Mouse (Mus musculus) CD4-positive, CD25-positive, alpha-beta regulatory T cell, adult 4 months (primary cell): ENCODE measurements around the gene Gm20388. TPM values are rescaled to one million over a fixed set of nuclear protein-coding genes. Genes with fewer than 3 reads are reported as not detected.

Experiments
- ATAC-seq: one replicate; pipeline ENCODE4 v1.8.0; 2017
- polyA plus RNA-seq, 2 experiments: library from polyadenylated mRNA; unstranded; fragments of 100-300 nt; shearing (Covaris generic); gene quantifications; one replicate each; pipeline ENCODE4 v1.2.1; 2017

The Gm20388 gene
- polyA plus RNA-seq, 2 experiments from 2014 or later = 10.7 to 12.8 TPM

DNA sequence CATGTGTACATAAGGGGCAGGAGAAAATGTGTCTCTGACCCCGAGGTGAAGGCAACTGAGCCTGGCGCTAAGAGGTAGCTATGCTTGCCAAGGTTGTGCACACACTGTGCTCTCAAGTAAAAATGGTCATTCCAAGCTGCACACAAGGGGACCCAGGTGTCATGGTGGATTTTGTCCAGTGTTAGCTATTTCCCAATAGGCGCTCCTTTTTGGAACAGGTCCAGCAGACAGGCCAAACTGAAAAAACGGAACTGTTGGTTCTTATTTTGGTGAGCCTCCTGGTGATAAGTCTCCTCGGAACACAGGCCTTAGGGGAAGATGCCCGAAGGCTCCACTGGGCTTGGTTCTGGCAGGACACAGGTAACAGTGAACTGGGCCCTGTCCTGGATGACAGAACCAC is 2543.8 kb downstream of the Gm20388 start:
- no peak for ATAC-seq

- no peak for ATAC-seq
Measured at GRCm38 (mm10) chr8:122457171-122457570, 2546.5 kb downstream of the Gm20388 start.

- no peak for ATAC-seq
Measured at GRCm38 (mm10) chr8:122459218-122459900, 2548.7 kb downstream of the Gm20388 start.

- ATAC-seq = peak; percentile 53
Measured at GRCm38 (mm10) chr8:122459990-122460389, 2549.3 kb downstream of the Gm20388 start.

DNA sequence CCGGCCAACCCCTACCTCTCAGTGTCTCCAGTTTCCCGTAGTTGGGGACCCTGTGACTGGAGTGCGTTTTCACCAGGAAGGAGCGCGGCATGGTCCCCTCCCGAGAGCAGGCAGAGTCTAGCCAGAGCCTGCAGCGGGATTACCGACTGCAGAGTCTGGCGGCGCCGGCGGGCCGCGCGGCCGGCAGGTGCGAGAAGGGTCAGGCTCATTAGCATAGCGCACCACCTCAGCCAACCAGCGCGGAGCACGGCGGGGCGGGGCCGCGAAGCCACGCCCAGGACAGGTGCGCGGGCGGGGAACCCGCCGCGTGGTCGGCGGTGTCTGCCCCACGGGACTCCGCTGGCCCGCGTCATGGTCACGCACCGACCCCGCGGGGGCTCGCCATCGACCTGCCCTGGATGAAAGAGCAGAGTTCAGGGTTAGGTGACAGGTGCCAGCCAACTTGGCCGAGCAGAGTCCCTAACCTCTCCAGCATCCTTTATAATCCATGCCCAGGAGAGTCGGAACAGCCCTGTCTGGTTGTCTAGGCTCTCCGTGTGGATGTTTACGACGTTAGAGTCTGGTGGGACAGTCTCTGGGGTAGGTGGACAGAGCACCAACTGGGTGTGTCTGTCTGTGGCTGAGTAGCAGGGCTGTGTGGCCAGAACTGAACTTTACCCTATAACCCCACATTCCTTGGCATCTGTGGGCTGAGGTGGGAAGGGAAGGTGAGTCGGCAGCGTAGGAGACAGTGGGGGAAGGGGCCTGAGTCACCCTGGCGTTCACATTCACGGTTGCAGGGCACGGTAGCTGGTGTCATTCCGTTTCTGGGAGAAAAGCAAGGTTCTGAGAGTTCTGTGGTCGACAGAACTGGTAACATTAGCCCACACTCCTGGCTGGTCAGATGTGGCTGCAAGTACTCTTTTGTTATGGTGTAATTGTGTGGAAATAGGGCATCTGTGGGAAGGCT is 2550.2 kb downstream of the Gm20388 start, which contains the start of gene Snai3:
Gene Snai3 (minus strand): TSS at position 210 of the 949 bp plus-strand sequence.
- peak; percentile 48 for ATAC-seq

DNA sequence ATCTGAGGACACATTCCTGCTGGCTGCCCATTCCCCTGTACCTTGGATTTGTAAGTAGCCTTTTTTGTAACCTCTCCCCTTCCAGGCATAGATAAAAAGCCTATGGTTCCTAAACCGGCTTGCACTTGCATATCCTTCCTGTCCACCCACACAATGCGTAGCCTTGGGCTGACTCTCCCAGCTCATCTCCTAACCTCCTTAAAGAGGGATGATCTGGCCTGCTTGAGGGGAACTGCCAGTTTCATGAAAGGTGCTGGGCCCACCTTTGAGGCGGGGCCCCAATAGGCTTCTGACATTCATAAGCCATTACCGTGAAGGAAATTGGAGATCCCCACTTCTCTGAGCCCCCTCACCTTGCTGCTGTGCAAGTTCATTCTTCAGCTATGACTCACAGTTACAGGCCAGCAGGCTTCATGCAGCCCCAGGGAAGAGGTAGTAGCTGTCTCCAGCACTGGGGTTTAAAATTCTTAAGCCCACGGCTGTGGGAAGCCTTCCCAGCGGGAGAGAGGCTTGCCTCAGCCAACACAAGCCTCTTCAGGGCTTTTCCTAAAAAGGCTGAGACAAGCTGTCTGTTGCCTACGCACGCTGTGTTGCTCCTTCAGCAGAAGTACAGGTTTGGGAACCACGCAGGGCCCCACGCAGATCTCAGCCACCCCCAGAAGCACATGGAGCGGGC is 2551.0 kb downstream of the Gm20388 start:
- no peak for ATAC-seq

DNA sequence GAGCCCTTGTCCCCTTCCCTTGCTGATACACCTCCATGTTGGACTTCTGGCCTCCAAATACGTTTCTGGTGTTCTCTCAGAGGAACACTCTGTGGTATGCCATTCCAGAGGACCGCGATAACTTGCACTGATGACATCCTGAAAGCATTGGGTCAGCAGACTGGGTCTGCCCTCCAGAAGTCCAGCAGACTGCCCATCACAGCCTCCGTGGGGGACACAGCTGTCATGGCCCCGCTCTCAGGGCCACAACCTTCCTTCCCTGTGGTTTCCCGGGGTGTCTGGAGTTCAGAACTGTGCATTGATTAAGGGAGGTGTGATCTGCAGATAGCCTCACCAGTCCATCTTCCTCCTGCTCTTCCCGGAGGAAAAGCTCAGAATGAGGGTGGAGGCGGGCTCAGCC is 2551.9 kb downstream of the Gm20388 start:
- no peak for ATAC-seq

- ATAC-seq = peak; percentile 27
Measured at GRCm38 (mm10) chr8:122463651-122464640, 2553.3 kb downstream of the Gm20388 start.

DNA sequence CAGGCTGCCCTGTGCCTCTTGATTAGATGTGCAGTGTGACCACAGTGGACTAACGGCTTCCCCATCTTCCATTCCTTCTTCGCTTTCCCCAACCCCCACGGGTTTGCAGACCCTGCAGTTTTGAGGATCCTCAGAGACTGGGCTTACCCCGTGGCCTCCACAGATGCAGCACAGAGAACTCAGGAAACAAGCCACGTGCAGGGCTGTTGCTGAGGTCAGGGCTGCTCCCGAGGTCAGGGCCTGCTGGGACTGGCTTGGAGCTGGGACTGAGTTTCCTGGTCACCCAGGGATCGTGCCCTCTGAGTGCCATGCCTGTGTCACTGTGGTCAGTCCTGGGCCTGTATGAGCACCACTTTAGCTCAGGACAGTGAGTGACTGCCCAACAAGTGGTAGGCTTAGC is 2554.3 kb downstream of the Gm20388 start:
- no peak for ATAC-seq

DNA sequence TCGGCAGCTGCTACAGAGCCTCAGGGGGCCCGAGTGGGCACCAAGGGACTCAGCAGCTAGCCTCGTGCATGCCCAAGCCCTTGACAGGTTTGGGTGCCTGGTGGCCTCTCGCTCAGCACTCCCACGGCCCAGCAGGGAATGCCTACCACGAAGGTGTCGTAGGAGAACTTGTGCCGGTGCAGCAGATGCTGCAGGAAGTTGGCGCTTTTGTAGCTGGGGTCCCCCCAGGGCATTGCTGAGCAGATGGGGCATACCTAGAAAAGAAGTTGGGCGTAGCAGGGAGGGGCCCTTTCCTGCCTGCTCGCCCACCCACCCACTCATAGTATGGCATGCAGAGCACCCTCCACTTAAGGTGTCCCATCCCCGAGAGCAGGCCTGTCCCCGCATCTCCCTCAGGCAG is 2557.2 kb downstream of the Gm20388 start:
- no peak for ATAC-seq

DNA sequence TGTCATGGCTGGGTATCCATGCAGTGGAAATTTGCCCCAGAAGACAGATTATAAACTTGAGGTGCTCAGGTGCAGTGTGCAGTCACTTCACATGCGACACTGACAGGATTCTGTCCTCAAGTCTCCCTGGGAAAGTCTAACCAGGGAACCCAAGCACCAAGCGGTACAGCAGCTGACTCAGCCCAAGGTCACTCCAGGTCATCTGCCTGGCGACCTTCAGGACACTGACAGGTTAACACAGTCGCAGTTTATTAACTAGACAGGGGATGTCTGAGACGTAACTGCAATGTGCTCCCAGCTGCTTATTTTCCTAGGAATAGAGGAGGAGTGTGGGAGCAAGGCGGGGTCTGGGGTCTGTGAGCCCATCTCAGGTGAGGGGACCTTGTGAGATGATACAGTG is 2558.8 kb downstream of the Gm20388 start:
- ATAC-seq = no peak

GRCm38 (mm10) chr8:122469965-122470364 is 2559.3 kb downstream of the Gm20388 start:
- no peak for ATAC-seq

DNA sequence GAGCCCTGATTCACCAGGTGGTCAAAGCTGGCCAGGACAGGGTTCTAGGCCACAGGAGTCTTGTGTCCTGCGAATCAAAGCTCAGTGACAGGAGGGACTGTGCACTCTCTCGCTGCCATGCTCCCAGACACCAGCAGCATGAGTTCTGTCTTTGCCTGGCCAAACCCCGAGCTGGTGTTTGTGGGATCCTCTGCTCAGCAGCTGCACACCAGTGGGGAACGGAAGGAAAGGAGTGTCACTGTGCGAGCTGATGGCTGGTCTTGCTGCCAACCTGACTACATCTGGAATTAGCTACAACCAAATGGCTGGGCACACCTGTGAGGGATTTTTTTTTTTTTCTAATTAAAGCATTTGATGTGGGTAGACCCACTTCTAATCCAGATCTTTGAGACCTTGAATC is 2560.1 kb downstream of the Gm20388 start:
- ATAC-seq = no peak

GRCm38 (mm10) chr8:122473911-122474421 is 2563.3 kb downstream of the Gm20388 start:
- ATAC-seq = peak; percentile 32

GRCm38 (mm10) chr8:122474951-122475560 is 2564.4 kb downstream of the Gm20388 start:
- ATAC-seq = peak; percentile 12

DNA sequence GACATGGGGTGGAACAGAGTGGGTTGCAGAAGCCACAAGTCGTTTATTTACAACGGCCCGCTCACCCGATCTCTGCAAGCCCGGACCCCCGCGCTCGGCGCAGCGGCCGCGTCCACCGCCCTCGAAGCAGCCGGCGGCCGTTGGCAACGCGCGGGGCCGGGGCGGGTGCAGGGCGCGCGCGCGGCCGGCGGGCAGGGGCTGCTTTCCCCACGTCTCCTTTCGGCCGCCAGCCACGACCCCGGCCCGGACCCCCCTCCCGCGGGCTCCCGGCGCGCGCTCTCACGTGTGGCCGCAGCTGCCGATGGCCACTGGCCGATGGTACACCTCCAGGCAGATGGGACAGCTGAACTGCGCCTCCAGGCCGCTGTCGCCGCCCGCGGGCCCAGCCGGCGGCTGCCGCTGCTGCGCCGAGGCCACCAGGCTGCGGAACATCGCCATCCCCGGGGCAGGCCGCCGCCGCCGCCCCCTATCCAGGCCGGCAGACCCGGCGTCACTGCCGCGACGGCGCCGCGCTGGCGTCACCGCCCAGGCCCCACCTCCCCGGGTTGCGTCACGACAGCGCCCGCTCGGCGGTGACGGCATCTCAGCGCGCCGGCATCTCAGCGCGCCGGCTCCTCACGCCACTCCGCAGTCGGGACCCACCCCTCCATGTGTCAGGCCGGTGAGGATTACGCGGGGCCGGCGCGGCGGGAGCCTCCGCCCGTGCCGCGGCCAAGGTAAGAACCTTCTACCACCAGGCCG is 2565.1 kb downstream of the Gm20388 start, which contains the start of the genes Rnf166 and Ctu2:
Gene Rnf166 (minus strand): TSS at position 485 of the 741 bp plus-strand sequence.
Gene Ctu2 (plus strand): TSS at position 564 of the 741 bp plus-strand sequence.
- ATAC-seq = peak; percentile 83

GRCm38 (mm10) chr8:122482448-122482847 is 2571.8 kb downstream of the Gm20388 start:
- ATAC-seq = no peak

- ATAC-seq = no peak
Measured at GRCm38 (mm10) chr8:122483877-122484276, 2573.2 kb downstream of the Gm20388 start.

- no peak for ATAC-seq
Measured at GRCm38 (mm10) chr8:122484831-122485230, 2574.2 kb downstream of the Gm20388 start.

- no peak for ATAC-seq
Measured at GRCm38 (mm10) chr8:122488387-122488786, 2577.7 kb downstream of the Gm20388 start.
